Mouse (Mus musculus) frontal cortex, adult 2 months (tissue): ENCODE measurements around the gene BC048671. TPM values are rescaled to one million over a fixed set of nuclear protein-coding genes. Genes with fewer than 3 reads are reported as not detected.

ENCODE experiments used
- DNase-seq, 2 experiments: peaks; one replicate each; pipeline ENCODE4 v3.0.0; 2022; ENCODE audit warnings: low spot score in 1 of 2; ENCODE audit errors: extremely low spot score in 1 of 2
- polyA plus RNA-seq: library from polyadenylated mRNA; depleted of rRNA; stranded (reverse); fragments of >200 nt; gene quantifications from 2 replicates; pipeline ENCODE4 v1.2.3, GENCODE M21; 2012; rRNA removed

The BC048671 gene
- polyA plus RNA-seq, 1 experiment, result not detected

DNA sequence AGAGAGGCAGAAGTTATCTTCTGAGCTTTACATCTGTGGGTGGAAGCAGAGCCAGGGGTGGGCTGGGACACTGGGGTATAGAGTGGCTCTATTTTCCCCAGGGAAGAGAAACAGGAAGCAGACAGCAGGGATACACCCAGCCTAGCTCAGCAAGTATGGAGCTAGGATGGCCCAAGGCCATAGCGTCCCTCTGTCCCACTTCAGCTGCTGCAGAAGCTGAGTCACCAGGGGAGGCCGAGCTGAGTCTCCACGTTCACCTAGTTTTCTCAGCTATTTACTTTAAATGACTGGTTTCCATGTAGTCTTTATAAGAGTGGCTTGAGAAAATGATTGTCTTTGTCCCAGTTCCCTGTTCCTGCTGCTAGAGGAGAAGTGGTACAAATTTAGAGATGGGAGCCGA, 47.5 kb downstream of the BC048671 start:
- DNase-seq, result no peak

DNA sequence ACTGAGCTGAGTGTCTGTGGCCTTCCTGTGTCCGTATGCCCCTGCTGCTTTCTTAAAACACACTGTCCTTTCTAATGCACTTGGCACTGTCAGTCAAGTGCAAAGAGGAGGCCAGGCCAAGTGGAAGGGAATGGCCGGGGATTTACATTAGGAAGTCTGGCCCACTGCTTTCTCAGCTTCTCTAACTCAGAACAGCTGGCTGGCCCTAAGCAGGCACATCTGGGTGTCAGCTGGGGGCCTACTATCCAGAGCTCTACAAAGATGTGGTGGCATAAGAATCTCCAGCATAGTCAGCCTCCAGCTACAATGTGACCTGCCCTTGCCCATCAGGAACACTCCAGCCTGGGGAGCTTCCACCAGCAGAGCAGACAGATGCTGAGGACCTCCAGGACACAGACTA, 49.0 kb downstream of the BC048671 start:
- DNase-seq, result no peak

Other genes with a start within 250 kb of the BC048671 start
- gene Vmn1r49, start 222.7 kb upstream of the BC048671 start, polyA plus RNA-seq, result not detected in 2 replicates
- gene Vmn1r50, start 199.8 kb upstream of the BC048671 start, polyA plus RNA-seq, result not detected in 2 replicates
- gene Vmn1r51, start 178.6 kb upstream of the BC048671 start, polyA plus RNA-seq, result not detected in 2 replicates
- gene Vmn1r52, start 126.4 kb upstream of the BC048671 start, polyA plus RNA-seq, result not detected in 2 replicates
- gene V1ra8, start 98.4 kb upstream of the BC048671 start, polyA plus RNA-seq, result not detected in 2 replicates
- not detected in 2 replicates for gene Vmn1r53, start 76.8 kb upstream of the BC048671 start, polyA plus RNA-seq
- gene Vmn1r54, start 54.9 kb upstream of the BC048671 start, polyA plus RNA-seq, result not detected in 2 replicates
- gene Chst13, start 24.0 kb downstream of the BC048671 start, polyA plus RNA-seq, result 0.04 and 0.17 TPM in 2 replicates
- not detected in 2 replicates for gene Uroc1, start 32.1 kb downstream of the BC048671 start, polyA plus RNA-seq
- gene Zxdc, start 68.3 kb downstream of the BC048671 start, polyA plus RNA-seq, result 16.7 and 18.3 TPM in 2 replicates
- gene Cfap100, start 127.6 kb downstream of the BC048671 start, polyA plus RNA-seq, result 6.3 TPM in 2 replicates
- 27.2 and 28.4 TPM in 2 replicates for gene Klf15, start 161.4 kb downstream of the BC048671 start, polyA plus RNA-seq
- 51.6 and 55.0 TPM in 2 replicates for gene Aldh1l1, start 185.2 kb downstream of the BC048671 start, polyA plus RNA-seq